Mouse (Mus musculus): ENCODE measurements around the gene Ptprr. TPM values are rescaled to one million over a fixed set of nuclear protein-coding genes. Genes with fewer than 3 reads are reported as not detected.

Ptprr gene
- polyA plus RNA-seq, 1 experiment from 2014 or later = 0.20 TPM

DNA sequence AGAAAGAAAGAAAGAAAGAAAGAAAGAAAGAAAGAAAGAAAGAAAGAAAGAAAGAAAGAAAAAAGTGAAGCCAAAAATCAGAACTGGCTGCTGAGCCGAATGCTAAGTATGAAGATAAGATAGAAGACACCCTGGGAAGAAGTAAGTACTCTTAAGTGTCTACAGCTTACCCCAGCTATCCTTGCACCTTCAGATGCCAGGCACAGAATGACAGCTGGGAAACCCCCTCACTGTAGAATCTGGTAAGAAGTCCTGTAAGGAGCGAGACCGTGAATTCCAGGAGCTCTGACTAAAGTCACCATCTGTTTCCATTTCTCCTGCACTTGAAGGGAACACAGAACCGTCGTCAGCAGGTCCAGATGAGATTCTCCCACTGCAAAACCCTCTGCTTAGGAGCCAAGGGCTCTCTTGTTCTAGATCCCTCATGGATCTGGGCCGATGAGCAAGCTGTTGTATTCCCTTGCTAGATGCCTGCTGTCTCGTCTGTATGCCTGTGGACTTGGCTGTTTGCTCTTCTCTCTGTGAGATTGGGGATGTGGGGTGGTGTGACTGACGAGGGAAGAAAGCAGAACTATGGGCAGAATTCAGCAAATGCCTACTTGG is 273.2 kb downstream of the Ptprr start:
- Histone ChIP-seq H3K4me3 (no peak overlapping the region), H3K27me3 (ENCODE audit: low read depth, poor library complexity, severe bottlenecking) (no peaks in the 10 kb centered on the region), H3K4me1 (no peaks in the 10 kb centered on the region), H3K36me3 (no peaks in the 10 kb centered on the region), H3K27ac (no peak overlapping the region), H3K9me3 (replicated peaks) (no peaks in the 10 kb centered on the region)
- 62% methylated on average over 8 of the region's 8 CpGs for WGBS
- no peak for DNase-seq (ENCODE audit: low spot score)

GRCm38 (mm10) chr10:116296439-116296838 is 278.4 kb downstream of the Ptprr start:
- Histone ChIP-seq H3K9me3 (replicated peaks) (no peaks in the 10 kb centered on the region), H3K27ac (no peak overlapping the region), H3K27me3 (ENCODE audit: low read depth, poor library complexity, severe bottlenecking) (peaks cover 28% of the 10 kb centered on the region), H3K4me3 (no peak overlapping the region), H3K4me1 (peaks cover 9% of the 10 kb centered on the region), H3K36me3 (no peaks in the 10 kb centered on the region)
- WGBS = 86% methylated on average over 4 of the region's 4 CpGs
- DNase-seq (ENCODE audit: low spot score) = no peak

GRCm38 (mm10) chr10:116297854-116298253 is 279.8 kb downstream of the Ptprr start:
- no peak overlapping the region for H3K27ac ChIP-seq
- peaks cover 14% of the 10 kb centered on the region for H3K4me1 ChIP-seq
- DNase-seq (ENCODE audit: low spot score) = no peak
- H3K36me3 ChIP-seq = no peaks in the 10 kb centered on the region
- no peaks in the 10 kb centered on the region for H3K9me3 ChIP-seq (replicated peaks)
- H3K27me3 ChIP-seq (ENCODE audit: low read depth, poor library complexity, severe bottlenecking) = peaks cover 39% of the 10 kb centered on the region
- WGBS = 82% methylated on average over 12 of the region's 12 CpGs
- H3K4me3 ChIP-seq = no peak overlapping the region

- Histone ChIP-seq H3K27ac (peak overlapping the region; percentile 72), H3K27me3 (ENCODE audit: low read depth, poor library complexity, severe bottlenecking) (peaks cover 49% of the 10 kb centered on the region), H3K36me3 (no peaks in the 10 kb centered on the region), H3K9me3 (replicated peaks) (no peaks in the 10 kb centered on the region), H3K4me3 (peak overlapping the region; percentile 65), H3K4me1 (peaks cover 17% of the 10 kb centered on the region)
- no peak for DNase-seq (ENCODE audit: low spot score)
- WGBS = 4% methylated on average over 7 of the region's 7 CpGs
These were observed 282.8 kb downstream of the Ptprr start for GRCm38 (mm10) chr10:116300824-116301223.

- Histone ChIP-seq H3K36me3 (no peaks in the 10 kb centered on the region), H3K4me3 (peak overlapping the region; percentile 65), H3K27me3 (ENCODE audit: low read depth, poor library complexity, severe bottlenecking) (peaks cover 49% of the 10 kb centered on the region), H3K27ac (peak overlapping the region; percentile 72), H3K4me1 (peaks cover 17% of the 10 kb centered on the region), H3K9me3 (replicated peaks) (no peaks in the 10 kb centered on the region)
- under 1% methylated on average over 36 of the region's 36 CpGs for WGBS
- peak; percentile 52 for DNase-seq (ENCODE audit: low spot score)
These were observed 283.2 kb downstream of the Ptprr start for GRCm38 (mm10) chr10:116301258-116301657.

GRCm38 (mm10) chr10:116304355-116304754 is 286.3 kb downstream of the Ptprr start:
- no peaks in the 10 kb centered on the region for H3K9me3 ChIP-seq (replicated peaks)
- no peak for DNase-seq (ENCODE audit: low spot score)
- no peak overlapping the region for H3K4me3 ChIP-seq
- H3K4me1 ChIP-seq = peaks cover 17% of the 10 kb centered on the region
- H3K27me3 ChIP-seq (ENCODE audit: low read depth, poor library complexity, severe bottlenecking) = peaks cover 42% of the 10 kb centered on the region
- no peaks in the 10 kb centered on the region for H3K36me3 ChIP-seq
- WGBS = 93% methylated on average over 4 of the region's 4 CpGs
- H3K27ac ChIP-seq = no peak overlapping the region

- no peak for DNase-seq (ENCODE audit: low spot score)
These were observed 291.4 kb downstream of the Ptprr start for GRCm38 (mm10) chr10:116309460-116309859.

GRCm38 (mm10) chr10:116310516-116311210 is 292.6 kb downstream of the Ptprr start:
- Histone ChIP-seq H3K36me3 (no peaks in the 10 kb centered on the region), H3K4me3 (no peak overlapping the region), H3K27ac (no peak overlapping the region; the same call in 1 of the 2 replicates), H3K9me3 (replicated peaks) (no peaks in the 10 kb centered on the region), H3K4me1 (peaks cover under 1% of the 10 kb centered on the region; the same call in 1 of the 2 replicates), H3K27me3 (ENCODE audit: low read depth, poor library complexity, severe bottlenecking) (no peaks in the 10 kb centered on the region)
- DNase-seq (ENCODE audit: low spot score) = no peak
- WGBS = 76% methylated on average over 11 of the region's 11 CpGs

More at GRCm38 (mm10) chr10:116309460-116309859, 291.4 kb downstream of the Ptprr start:
- WGBS = 77% methylated on average over 2 of the region's 2 CpGs
- no peak overlapping the region for H3K27ac ChIP-seq
- no peaks in the 10 kb centered on the region for H3K36me3 ChIP-seq
- no peaks in the 10 kb centered on the region for H3K9me3 ChIP-seq (replicated peaks)
- no peak overlapping the region for H3K4me3 ChIP-seq
- H3K4me1 ChIP-seq = peaks cover 3% of the 10 kb centered on the region; the same call in 1 of the 2 replicates
- no peaks in the 10 kb centered on the region for H3K27me3 ChIP-seq (ENCODE audit: low read depth, poor library complexity, severe bottlenecking)

GRCm38 (mm10) chr10:116319246-116319645 is 301.2 kb downstream of the Ptprr start:
- H3K9me3 ChIP-seq (replicated peaks) = no peaks in the 10 kb centered on the region
- 23% methylated on average over 12 of the region's 12 CpGs for WGBS
- H3K36me3 ChIP-seq = no peaks in the 10 kb centered on the region
- H3K4me1 ChIP-seq = 0 out of 2 replicates have a peak, but pooled peaks cover 2% of the 10 kb centered on the region
- peak; percentile 81 for DNase-seq (ENCODE audit: low spot score)
- H3K27ac ChIP-seq = no peak overlapping the region
- H3K27me3 ChIP-seq (ENCODE audit: low read depth, poor library complexity, severe bottlenecking) = no peaks in the 10 kb centered on the region
- no peak overlapping the region for H3K4me3 ChIP-seq

Other genes with a start within 250 kb of the Ptprr start
- gene Tspan8, start 201.4 kb upstream of the Ptprr start, polyA plus RNA-seq (2016; fragmentation: Nextera tagmentation; extraction: Ambion mirVana) = 0.86 and 1.3 TPM in 2 replicates
- gene 4933416C03Rik, start 95.7 kb downstream of the Ptprr start, polyA plus RNA-seq (2016; fragmentation: Nextera tagmentation; extraction: Ambion mirVana) = not detected in 2 replicates